Mouse (Mus musculus) mouse embryonic stem cell (cell line): Measurements from ENCODE around the gene Agrp.

Source experiments
- in situ Hi-C, 2 experiments: fragments of 300-500 bp; cut with MboI; formaldehyde crosslinking; loops; 1 replicate in 1 of 2; 3 replicates in 1 of 2; pipeline ENCODE4 v1.14.3; 2019 to 2020; ENCODE audit warnings: low sequenced_read_pairs in 2 of 2, low pct_unique_long_range_greater_than_20kb in 1 of 2, mixed read lengths in 1 of 2; ENCODE audit not compliant: unreplicated experiment in 1 of 2

Agrp gene

DNA sequence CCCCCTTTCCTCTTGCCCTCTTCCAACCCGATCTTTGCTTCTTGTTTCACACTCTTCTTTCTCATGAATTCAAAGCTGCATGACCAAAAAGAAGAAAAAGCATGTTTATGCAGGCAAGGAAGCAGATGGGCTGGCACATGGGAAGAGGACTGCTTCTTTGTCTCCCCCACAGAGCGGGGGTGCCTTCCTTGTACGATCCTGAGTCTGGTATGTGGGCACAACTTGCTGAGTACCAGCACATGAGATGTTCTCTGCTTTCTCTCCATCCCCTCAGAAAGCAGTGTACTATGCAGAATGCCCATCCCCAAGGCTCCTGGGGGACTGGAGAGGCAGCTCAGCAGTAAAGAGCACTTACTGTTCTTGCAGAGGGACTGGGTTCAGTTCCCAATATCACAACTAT lies 12.8 kb downstream of the Agrp start:
- in situ Hi-C loops: no loop called here

DNA sequence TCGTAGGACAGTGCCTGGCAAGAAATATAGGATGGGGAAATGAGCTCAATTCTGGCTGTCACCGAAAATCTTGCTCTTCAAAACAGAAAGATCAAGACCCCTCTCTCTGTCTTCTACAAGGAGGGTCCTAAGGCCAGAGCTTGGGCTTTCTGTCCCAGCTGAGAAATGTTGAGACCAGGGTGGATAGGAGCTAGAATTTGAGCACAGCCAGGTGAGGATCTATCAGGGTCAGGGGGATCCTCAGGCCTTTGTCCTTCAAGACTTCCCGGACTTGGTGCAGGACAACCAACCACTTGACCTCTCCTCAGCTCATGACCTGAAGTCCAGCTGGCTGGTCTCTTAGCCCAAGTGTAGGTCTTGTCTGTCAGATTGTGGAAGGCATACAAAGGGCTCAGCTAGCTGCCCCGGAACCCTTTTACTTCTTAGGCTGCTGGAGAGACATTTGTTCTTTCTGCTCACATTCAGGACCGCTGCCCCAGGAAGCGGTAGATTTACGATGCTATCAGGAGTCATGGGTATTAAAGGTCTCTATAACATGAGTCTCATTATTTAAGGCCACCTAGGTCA lies 13.4 kb downstream of the Agrp start:
- in situ Hi-C loops: no loop called here

DNA sequence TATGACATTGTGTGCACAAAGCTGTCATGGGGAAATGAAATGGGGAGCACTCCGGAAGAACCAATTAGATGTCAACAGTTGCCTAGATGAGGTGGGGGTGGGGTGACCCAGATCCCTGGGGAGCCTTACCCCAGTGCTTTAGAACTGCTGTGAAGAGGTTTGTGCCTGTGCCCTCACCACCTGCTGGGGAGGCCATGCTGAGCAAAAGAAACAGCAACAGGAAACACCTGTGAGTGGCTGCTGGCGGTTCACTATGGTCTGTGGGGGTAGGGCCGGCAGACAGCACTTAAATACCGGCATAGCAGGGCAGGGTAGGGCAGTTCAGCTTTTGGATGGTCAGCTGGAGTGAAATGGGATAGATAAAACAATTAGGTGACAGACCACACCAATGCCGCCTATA lies 14.1 kb downstream of the Agrp start:
- in situ Hi-C loops: no loop called here

DNA sequence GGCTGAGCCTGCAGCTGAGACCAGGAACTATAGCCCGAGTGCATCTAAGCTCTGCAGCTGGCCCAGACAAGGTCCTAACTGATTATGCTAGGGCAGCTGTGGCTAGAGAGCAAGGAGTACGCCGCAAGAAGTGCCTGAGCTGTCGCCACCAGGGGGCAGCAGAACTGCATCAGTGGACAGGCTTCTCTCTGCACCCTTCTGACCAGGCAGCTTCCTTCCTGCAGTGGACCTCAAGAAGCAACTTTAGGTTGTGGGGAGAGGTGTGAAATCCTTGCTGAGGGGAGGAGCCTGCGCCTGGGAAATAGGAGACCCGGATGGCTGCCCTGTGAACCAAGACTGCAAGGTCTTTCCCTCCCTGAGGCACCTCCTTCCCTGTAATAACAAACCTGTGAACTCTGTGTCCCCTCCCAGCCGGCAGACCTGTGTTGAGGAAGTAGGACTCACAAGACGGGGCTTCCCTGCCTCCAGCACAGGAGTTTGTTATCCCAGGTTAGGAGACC lies 14.7 kb downstream of the Agrp start:
- in situ Hi-C loops: no loop called here

DNA sequence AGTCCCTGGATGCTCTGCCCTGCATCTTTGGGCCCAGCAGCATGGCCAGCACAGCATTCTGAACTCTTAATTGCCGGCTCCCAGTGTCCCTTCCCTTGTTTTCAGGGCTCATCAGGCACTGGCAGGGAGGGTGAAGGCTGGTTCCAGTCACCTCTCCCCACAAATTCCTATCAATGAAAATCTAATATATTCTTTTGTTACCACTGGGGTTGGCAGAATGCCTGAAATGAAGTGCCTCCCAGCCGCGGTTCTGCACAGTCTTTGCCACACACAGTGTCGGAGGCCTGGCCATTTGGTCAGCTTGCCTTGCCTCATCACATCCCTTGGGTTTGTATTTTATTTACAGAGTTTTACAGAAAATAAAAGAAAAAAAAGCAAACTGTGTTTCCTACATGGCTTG lies 15.4 kb downstream of the Agrp start:
- in situ Hi-C loops: no loop called here

DNA sequence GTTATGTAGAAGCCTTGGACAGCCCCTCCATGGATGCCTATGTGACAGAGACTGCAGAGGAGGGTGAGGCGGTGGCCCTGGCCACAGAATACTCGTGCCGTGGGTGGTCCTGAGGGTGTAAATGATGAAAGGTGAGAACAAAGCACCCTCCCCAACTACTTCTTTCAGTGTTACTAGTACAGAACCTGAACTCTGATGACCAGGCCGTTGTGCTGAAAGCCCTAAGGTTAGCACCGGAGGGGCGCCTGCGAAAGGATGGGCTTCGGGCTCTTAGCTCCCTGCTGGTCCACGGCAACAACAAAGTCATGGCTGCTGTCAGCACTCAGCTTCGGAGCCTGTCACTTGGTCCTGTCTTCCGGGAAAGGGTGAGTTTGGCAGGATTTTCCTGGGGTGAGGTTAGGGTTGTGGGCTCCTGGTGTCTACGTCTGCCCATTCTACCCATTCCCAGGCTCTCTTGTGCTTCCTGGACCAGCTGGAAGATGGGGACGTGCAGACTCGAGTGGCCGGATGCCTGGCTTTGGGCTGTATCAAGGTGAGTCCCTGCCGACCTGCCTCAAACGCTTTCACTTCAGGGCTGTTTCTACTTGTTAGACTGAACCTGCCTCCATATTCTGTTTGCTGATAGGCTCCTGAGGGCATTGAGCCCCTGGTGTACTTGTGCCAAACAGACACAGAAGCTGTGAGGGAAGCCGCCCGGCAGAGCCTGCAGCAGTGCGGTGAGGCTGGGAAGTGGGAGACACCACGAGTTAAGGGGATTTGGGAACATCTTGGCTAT lies 16.1 kb downstream of the Agrp start:
- in situ Hi-C loops: no loop called here

DNA sequence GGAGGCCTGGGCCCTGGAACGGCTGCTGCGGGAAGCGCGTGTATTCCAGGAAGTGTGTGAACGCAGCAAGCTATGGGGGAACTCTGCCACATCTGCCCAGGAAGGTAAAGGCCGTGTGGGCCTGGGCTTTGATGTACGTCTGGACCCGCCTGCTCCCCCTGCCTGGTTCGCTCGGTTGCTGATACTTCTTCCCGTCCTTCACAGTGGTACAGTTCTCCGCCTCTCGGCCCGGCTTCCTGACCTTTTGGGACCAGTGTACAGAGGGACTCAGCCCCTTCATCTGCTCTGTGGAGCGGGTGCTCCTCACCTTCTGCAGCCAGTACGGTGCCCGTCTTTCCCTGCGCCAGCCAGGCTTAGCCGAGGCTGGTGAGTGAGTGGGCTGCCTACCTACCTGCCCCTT lies 17.0 kb downstream of the Agrp start:
- in situ Hi-C loops: no loop called here

DNA sequence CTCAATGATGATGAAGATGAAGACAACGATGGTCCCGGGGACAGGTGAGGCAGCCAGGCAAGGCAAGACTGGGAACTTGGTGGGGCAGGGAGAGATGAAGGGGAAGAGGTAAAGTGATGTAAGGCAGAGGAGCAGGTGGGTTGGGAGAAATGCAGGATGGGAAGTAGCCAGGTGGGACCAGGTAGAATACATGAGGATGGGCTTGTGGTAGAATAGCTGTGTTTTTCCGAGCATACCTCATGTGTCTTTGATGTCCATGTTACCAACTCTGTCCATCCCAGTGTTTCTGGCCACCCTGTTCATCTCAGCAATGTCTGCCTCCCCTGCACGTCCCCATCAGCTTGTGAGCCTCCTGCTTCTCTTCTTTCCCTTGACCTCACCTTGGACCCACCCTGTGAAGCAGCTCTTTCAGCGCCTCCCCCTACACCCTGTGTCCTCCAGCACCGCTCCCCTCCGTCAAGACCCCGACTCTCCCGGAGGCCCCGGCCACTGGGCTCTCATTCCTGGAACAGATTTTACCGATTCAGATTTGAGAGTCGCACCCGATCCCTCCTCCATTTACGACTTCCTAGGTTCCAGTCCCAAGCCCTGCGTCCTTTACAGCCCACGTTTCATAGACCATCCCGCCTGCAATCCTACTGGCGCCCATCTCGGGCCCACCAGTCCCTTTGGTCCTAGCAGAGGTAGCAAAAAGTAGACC lies 18.2 kb downstream of the Agrp start:
- in situ Hi-C loops: no loop called here

DNA sequence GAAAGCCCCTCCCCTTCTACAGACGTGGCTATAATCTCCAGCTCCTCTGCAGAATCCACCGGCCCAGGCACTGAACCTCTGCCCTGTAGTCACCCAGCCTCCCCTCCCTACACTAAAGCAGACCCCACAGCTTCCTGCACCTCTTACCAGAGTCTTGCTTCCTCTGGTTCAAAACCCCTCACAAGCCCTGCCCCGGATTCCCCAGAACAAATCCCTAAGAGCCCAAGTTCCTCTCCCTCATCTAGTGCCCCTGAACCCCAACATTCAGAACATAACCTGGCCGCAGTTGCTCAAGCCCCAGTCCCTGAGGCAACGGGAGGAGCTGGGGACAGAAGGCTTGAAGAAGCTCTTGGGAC lies 18.9 kb downstream of the Agrp start:
- in situ Hi-C loops: no loop called here

DNA sequence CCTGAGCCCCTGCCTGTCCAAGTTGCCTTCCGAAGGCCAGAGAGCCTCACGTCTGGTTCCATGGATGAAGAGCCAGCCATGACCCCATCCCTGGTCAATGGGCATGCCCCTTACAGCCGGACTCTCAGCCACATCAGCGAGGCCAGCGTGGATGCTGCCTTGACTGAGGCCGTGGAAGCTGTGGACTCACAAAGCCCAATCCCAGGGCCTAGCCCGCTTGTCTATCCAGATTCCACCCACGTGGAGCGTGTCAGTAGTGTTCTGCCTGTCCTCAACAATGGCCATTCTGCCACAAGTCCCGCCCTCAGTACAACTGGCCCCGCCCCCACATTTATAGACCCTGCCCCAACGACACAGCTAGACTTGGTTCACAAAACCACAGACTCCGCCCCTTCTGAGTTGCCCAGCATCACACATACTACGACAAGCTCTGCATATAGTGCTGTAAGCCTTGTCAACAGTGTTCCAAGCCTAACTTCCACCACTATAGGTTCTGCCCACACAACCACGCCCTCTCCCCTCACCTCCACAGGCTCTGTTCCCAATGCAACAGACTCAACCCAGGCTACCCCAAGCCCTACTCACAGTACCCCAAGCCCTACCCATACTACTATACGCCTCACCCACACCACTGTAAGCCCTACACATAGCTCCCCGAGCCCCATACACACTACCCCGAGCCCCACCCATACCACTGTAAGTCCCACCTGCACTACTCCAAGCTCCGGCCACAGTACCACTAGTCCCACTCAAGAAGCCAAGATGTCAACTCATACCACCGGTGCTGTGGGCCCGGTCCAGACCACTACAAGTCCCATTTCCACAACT lies 19.5 kb downstream of the Agrp start:
- in situ Hi-C loops: no loop called here

DNA sequence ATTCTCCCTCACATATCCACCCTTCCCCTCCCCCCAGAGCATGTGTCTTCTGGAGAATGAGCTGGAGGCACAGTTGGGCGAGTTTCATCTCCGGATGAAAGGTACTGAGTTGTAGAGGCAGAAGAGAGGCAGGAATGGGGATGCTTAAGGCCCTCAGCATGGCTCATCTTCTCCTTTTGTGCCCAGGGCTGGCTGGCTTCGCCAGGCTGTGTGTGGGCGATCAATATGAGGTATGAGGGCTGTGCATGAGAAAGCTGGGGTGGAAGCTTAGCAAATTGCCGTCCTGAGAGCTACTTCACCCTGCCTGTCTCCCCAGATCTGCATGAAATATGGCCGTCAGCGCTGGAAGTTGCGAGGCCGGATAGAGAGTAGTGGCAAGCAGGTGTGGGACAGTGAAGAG lies 21.3 kb downstream of the Agrp start:
- in situ Hi-C loops: no loop called here

DNA sequence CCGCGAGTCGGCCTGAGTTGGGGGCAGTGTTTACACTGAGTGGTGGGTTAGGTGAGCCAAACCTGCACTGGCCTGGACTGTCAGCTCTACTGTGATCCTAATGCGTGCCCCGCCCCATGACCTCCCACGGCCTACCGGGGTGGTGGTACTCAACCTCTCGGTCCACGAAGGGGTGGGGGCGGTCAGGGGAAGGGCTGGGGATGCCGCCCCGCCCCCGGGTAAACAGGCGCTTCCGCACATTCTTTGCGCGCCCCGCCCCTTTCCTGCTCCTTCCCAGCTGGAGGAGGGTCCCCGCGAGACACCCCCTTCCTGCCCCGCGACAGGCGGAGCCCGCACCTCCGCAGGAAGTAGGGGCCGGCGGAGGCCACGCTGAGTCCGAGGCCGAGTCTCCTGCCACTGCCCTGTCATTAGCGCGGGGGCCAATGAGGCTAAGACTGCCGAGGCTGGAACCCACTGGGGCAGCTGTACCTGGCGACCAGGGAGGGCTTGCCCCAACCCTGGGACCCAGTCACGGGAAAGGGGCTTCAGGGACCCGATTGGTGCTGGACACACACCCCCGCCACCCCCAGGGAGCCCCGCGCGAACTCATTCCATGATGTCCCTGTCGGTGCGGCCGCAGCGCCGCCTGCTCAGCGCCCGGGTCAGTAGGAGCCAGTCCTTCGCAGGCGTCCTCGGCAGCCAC lies 23.2 kb downstream of the Agrp start:
- in situ Hi-C loops: no loop called here

DNA sequence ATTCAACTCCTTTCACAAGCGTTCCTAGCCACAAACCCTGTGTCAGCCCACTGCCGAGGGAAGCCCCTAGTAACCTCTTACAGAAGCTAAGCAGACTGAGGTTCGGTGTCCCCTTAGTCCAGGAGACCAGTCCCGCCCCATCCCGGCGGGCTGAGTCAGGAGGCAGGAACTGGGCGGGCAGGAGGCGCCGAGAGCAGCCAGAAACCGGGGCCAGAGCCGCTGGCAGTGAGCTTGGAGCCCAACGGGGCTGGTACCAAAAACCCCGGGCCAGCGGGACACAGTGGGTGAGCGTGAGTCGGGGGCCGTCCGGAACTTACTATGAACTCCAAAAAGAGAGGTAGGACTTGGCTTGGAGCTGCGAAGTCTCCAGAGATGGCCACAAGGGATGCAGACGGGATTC lies 24.2 kb downstream of the Agrp start:
- in situ Hi-C loops: no loop called here

DNA sequence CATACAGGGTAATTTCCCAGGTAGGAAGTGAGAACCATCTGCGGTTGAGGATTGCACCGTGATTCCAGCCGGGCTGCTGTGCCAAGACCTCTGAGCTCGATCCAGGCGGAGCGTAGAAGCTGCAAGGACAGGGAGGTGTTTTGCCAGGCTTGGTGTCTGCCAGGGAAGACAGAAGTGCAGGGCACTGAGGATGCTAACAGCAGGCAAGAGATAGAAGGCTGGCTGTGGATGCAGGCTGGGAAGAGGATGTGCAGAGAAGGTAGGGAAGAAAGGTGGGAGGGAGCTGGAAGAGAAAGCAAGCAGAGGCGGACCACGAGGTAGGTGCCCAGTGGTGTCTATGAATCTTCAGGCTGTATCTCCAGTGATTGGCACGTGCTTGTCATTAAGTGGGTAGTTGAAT lies 25.4 kb downstream of the Agrp start:
- in situ Hi-C loops: no loop called here

DNA sequence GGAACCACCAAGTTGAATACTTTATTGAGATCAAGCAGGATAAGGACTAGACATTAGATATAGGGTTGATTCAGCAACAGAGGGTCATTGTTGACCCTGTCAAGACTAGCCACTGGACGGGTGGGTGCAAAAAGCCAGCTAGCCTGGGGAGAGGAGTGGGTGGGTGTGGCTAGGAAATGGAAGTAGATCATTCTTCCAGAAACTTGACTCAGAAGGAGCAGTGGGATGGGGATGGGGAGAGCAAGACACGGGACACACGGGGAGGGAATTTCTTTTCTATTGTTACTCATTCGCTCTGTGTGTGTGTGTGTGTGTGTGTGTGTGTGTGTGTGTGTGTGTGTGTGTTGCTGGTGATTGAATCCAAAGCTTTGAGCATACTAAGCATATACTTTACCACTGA lies 27.4 kb downstream of the Agrp start:
- in situ Hi-C loops: no loop called here

DNA sequence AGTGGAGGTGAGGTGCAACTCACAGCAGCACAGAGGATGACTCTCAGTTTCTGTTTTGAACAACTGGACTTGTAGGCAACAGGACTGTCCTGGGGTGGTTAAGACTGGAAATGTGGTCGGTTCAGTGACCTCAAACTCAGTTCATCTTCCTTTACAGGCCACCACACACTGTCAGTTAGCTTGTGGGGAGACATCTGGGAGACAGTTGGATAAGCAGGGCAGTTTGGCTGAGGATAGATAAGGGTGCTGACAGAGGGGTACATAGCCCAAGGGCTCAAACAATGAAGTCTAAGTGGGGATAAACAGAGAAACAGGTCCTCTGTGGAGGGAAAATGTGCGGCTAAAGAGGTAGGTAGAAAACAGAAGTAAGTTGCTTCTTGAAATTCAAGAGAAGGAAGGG lies 27.8 kb downstream of the Agrp start:
- in situ Hi-C loops: no loop called here

DNA sequence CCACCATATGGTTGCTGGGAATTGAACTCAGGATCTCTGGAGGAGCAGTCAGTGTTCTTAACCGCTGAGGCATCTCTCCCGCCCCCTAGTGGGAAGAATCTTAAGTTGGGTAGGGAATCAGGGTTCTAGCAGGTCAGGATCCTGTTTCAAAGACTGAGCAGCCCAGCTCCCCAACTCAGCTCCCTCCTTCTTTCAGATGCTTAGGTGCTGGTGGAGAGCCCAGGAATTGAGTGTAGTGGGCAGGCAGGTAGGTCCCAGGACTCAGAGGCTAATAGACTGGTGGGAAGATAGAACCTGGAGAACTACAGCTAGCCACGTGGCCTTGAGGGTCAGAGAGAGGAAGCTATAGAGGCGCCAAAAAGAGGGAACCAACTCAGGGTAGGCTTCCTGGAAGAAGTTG lies 29.5 kb downstream of the Agrp start:
- in situ Hi-C loops: no loop called here

DNA sequence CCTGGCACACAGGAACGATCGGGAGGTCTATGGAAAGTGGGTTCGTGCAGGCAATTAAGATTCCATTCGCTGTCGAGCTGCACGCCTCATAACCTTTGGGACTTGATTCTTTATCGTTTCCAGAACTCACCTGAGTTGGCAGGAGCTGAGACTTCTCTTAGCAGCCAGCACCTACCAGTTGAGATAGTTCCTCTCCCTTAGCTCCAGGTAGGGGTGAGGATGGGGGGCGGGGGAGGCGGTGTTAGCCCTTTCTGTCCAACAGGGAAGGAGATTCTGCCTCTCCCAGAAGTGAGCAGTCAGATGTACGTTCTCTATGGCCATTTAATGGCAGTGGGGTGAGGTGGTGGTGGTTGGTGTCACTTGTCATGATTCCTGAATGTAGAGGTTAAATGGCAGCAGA lies 30.1 kb downstream of the Agrp start:
- in situ Hi-C loops: no loop called here
